Mouse (Mus musculus) right cerebral cortex, adult 2 months (tissue): ENCODE data around the gene Sc5d.
A peak's percentile ranks its signal among the peaks of the same experiment; 100 is the strongest.

Source experiments
- DNase-seq, 2 experiments: peaks; one replicate each; pipeline ENCODE4 v3.0.0; 2021 to 2022; ENCODE audit warnings: low spot score in 2 of 2

The Sc5d gene

DNA sequence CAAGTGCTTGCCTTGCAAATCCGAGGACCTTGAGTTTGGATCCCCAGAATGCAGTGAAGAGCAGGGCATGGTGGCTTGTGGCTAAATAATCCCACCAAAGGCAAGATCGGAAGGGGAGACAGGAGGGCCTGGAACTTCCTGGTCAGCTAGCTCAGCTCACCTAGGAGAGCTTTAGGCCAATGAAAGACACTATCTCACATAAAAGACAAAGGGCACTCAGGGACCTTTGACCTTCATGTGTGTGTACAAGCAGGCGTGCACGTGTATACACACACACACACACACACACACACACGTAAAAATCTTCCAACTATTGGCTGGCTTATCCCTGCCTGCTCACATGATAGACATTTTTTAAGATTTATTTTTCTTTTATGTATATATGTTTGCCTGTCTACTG is 3.6 kb downstream of the Sc5d start:
- no peak for DNase-seq

DNA sequence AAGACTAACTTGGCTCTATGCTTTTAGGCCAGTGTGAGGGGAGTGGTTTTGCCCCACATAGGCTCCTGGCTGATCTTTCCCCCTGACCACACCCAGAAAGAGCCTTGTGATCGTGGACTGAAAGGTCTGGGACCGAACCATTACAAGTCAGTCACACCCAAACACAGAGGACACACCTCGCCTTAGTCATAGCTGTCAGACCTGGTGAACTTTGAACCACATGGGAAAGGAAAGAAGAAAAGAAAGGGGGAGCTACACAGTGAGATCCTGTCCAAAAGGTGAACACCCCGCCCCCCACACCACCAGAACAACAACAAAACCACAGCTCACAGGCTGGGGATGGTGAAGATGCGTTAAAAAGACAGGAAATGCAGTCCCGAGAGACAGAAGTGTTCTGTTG is 14.9 kb downstream of the Sc5d start:
- DNase-seq, result no peak

DNA sequence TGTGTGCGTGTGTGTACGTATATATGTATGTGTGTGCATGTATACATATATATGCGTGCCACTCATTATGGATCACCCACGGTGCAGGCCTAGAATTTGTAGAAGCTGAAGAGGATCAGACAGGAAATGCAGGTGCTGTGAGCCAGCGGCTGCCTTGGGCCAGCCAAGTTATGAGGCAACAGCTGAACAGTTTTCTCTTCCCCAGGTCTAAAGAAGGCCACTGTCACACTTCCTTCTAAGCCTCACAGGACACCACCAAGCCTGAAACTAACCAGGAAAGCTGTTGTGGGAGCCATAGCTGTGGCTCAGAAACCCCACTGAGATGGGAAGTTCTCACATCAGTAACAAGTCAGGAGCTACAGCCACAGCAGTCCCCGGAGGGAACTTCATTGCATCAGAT is 17.4 kb downstream of the Sc5d start:
- no peak for DNase-seq

DNA sequence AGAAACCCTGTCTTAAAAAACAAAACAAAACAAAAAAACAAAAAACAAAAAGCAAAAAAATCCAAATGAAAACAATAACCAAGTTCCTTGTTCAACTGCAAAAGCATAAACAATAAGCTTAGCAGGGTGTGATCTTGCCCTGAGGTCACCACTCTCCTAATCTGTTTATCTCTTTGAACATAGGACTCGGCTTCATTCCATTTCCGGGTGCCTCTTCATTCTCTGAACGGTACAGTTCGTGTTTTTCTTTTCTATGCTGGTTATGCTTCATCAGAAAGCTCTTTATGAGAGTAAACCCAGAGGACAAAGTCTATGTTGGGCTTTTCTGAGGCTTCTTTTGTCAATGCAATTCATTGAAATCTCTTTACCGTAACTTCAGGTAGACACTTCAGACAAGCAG is 19.9 kb downstream of the Sc5d start:
- no peak for DNase-seq

DNA sequence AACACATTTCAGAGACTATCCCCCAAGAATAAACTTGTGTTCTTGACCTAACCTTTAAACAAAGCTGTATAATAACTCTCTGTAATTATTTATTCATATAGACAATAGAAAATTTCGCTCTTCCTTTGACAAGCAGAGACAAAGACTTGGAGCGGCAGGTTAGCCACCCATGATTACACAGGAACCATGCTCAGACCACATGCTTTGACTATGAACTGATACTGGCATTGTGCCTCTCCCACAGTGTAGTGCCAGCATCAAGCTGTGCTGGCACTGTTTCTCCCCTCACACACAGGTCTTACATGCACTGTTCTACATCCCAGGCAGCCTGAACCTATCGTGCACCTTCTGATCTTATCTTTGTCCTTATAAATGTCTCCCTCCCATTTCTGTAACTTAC is 23.0 kb downstream of the Sc5d start:
- no peak for DNase-seq

DNA sequence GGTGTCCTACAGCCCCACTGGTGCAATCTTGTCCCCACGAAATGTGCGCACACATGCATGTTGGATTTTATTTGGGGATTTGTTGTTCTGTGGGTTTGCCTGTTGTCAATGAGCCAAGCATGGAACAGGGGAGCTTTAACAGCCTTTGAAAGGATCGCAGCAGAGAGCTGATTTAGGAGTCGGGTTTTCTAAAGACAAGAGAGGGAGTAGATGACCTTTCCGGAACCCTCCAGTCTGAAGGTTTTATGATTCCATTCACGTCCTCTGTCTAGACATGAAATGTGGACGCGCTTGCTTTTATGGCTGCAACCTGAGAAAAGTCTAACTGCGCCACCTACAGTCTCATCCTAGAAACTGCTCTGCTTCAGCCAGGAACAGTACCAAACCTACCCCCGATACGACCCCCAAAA is 23.5 kb downstream of the Sc5d start:
- DNase-seq, result peak; percentile 76 to 77

DNA sequence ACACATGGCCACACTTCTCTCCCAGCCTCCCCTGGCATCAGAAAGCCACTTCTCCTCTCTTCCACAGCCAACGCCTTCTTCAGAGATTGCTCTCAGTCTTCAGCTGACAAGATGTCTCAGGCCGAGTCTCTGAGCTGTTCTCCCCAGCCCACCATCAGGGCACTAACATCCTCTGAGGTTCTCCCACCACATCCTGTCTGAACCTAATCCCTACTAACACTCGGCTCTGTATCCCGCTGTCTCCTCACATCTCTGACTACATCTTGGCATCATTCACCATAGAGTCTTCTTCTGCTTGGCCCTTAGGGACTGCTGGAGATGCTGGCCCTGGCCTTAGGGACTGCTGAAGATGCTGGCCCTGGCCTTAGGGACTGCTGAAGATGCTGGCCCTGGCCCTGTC is 25.2 kb downstream of the Sc5d start:
- DNase-seq, result no peak

DNA sequence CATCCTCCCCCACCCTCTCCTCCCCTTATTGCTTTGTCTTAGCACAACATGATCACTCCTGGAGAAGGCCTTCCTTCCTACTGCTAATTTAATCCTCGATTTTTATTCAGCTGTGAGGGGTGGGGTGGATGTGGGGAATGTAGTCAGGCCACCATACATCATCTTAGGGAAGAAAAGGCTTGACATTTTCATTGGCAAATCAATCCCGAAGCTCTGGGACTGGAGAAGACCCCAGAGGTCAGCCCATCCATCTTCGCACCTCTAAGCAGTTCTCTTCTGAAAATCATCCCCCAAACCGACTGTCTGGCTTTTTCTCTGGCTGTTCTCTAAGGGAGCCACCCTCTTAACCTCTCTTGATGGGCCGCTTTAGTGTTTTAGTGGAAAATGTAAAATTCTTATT is 32.9 kb downstream of the Sc5d start:
- DNase-seq, result no peak

DNA sequence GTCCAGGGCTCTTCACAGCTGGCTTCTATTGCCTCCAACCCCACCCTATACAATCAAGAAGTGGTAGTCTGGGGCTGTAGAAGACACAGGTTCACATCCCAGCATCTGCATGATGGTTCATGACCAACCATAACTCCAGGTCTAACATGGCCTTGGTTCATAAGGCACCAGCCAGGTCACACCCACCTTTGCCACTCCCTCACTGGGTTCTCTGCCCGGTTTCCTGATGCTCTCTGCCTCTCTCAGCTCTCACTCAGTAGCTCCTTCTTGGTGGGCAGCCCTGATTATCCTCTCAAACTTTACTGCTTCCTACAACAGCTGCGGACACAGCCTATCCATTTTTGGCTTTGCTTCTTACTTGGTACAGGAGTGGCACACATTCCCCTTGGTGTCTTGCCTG is 33.7 kb downstream of the Sc5d start:
- DNase-seq, result no peak

DNA sequence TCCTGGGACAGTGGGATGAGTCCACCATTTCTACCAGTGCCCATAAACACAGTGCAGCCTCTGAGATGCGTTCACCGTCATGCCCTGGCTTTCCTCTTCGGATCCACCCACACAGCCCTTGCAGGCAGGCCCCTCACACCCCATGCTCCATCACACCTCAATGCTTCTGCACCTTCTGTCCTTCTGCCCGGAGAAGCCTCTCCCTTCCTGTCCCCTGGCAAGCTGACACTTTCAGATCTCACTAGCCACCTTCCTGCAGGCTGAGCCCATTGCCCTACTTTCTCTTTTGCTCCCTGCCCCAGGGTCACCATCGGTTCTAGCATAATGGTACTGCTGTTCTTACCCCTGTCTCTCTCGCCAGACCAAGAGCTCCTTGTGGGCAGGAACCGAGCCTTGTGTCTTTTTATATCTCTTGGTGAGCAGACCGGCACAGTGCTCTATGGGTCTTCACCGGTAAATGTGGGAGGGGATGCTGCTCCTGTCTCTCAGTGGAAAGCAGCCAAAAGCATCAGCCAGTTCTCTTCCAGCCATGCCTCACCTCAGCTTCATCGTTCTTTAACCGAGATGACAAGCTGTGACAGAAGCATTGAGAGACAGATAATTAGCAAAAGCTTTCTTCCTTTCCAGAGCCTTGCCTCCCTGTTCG is 34.5 kb downstream of the Sc5d start:
- DNase-seq, result no peak

DNA sequence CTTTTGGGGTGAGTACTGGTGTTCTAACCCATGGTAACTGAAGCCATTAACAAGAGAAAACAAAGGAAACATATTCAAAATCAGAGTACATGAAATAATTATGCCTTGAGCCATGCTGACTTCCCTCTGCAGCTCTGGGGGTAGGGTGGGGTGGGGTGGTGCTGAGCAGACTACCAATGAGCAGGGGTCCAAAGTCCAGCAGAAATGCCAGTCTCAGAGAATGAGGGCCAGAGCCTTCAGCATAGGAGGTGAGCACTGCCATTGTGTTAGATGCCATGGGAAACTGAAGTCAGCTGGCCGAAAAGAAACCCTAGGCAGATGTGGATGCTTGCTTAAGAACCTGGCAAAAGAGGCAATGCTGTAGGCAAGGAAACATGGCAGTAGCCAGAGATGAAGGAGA is 36.3 kb downstream of the Sc5d start:
- DNase-seq, result no peak

DNA sequence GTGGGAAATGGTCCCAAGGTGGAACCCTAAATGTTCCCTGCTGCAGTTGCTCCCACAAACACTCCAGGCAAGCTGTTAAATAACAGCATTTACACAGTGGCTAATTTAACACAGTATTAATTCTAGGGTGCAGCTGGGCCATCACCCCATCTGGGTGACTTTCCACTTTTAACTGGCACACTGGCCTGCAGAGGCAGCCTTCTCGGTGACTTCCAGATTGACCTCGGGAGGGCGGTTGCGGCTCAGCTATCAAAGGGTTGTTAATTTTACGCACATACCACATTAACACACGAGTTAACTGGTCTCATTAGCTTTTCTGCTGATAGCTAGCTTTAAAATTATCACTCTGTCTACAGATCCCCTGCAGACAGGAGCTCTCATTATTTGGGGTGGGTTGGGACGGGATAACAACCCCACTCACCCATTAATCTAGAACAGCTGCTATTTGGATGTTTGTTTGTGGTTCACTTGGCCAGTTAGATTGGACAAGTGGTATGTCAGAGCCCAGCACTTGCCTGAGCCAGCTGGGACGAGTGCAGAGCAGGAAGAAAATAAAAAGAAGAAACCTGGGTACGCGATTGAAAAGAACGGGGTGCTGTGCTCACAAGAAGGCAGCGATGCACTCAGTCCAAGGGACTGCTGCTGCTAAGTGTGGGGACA is 44.9 kb downstream of the Sc5d start:
- DNase-seq, result no peak

DNA sequence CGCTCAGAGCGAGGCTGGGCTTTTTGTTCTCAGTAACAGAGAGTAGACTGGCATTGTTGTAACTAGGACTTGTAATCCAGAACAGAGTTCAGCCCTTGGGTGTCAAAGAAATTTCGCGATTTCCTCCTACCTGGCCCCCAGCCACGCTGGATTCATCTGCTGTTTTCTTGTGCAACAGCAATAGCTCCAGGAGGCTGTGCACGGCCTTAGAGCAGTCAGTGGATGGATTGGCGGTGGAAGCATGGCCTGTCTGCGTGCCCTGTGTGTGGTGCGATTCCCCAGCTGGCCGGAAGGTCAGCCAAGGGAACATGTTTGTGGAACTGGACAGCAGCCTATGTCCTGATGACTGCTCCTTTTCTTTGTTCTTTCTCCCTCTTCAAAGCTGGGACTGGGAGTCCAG is 46.4 kb downstream of the Sc5d start:
- no peak for DNase-seq

DNA sequence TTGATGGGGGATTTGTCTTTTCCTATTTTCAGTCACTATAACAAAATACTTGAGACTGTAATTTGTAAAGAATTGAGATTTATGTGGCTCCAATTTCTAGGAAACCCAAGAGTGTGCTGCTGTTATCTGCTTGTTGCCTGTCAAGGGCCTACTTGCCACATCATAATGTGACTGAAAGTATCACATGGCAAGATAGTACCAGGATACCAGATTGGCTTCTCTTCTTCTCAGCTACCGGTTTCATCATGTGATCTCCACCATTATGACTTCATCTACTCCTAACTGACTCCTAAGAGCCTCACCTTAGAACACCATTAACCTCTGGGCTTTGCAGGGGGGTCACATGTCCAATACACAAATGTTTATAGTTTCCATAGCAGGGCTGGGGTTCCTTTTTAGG is 49.9 kb downstream of the Sc5d start:
- no peak for DNase-seq

DNA sequence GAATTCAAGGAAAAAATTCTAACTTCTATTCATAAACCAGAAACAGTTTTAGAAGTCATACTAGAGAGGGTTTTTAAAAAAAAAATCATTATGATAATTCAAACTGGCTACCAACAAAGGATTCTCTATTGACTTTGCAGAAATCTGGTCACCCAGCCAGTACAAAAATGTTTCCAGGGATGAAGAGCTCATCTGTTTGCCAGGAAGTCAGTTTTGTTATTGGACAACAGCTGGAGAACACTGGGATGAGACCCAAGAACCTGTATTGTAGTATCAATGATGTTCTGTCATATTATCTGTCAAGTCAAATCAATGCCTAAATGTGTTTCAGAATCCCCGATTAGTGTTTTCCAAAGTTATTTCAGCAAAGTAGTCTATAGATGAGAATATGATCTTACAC is 50.9 kb downstream of the Sc5d start:
- no peak for DNase-seq

DNA sequence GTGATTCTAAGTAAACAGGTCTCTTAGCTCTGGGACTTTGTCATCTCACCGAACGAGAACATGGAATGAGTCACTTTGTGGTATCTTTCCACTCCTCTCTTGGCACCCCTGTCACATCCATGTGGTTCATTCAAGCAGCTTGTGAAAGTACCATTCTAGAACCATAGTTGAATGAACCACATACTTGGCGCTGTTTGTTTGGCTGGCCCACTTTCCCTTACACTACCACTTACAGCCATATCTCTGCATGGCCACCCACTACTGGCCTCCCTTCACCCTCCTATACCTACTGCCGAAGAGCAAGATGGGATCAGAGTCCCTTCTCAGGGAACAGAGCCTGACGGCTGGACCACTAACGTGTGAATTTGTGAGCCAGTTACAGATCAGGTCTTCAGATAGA is 54.4 kb downstream of the Sc5d start:
- peak; percentile 42 to 67 for DNase-seq

DNA sequence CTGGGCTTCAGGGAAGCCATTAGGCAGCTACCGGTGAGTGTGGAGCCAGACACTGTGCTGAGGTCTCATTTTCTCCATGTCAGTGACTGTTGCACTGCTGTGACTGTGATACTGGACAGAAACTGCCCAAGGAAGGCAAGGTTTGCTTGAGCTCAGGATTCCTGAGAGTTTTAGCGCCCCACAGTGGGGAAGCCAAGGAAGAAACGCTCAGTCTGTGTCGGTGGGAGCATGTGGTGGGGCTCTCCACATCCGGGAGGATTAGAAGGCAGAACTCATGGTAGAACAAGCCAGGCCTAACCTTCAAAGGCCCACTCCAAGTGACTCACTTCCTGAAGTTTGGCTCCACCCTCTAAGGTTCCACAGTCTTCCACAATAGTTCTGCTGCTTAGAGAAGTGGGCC is 55.6 kb downstream of the Sc5d start:
- peak in 1 of 2 experiments; percentile 59 for DNase-seq

DNA sequence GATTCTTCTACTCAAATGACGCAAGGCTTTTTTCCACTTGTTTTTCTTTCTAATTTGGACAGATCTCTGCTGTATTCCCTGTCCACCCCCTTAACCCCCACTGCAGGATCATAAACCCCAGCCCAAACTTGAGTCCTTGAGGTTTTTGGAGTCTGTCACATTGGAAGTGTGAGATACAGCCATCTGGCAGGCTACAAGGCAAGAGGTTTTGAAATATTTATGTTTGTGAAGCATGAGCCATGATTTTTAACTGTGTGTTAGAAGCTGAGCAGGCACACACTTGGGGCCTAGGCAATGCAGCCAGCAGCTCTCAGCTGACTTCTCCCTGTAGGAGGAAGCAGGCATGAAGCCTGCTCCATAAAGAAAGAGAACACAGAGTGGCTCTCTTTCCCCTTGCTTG is 57.3 kb downstream of the Sc5d start:
- DNase-seq, result peak in 1 of 2 experiments; percentile 44

DNA sequence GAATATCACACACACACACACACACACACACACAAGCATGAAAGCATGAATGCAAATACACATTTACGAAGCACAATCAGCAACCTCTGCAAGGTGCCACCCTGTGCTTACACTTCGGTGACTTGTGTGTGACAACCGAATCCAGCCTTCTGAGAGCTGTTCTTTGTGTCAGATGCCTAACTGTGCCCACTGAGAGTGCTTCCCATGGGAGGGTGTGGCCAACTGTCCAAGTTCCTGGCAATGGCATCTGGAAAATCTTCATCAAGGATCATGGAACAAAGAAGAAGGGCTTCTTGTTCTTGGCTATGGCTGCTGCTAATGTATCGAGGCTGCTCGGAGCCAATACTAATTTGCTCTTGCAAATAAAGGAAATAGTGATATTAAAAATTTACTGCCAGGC is 61.8 kb downstream of the Sc5d start:
- no peak for DNase-seq
